11 mouse cellular contexts compared by ENCODE assay signal in genomic region chr3:128040407-128041115, GRCm38 (mm10).
DNase-seq lines count a peak whose midpoint lies in the region; ATAC-seq lines count a peak whose summit lies in the region.
"Had no signal": no experiment of that assay in that cellular context is flagged by ENCODE, and none has a peak within 500 bp of the region (broad histone marks: within the 10 kb centered on the region; RNA-seq: fewer than 3 reads in every experiment).

No protein-coding gene starts in this region.

- no peaks in the 10 kb centered on the region for H3K9me3 ChIP-seq in liver, embryonic 16.5 days (replicated peaks; ENCODE audit: control insufficient read depth, low read length)
- H3K9me3 ChIP-seq in liver, embryonic 11.5 days (ENCODE audit: control insufficient read depth, low read length) = no peaks in the 10 kb centered on the region
- H3K9me3 ChIP-seq in embryonic facial prominence, embryonic 14.5 days (ENCODE audit: control insufficient read depth, low read length) = no peaks in the 10 kb centered on the region
- no peaks in the 10 kb centered on the region for H3K9me3 ChIP-seq in stomach, embryonic 14.5 days (ENCODE audit: control insufficient read depth, low read depth, low read length)
- H3K9me3 ChIP-seq: embryonic facial prominence, embryonic 15.5 days had no signal

- H3K4me2 ChIP-seq in liver, embryonic 16.5 days (ENCODE audit: low read depth, low read length) = 0 out of 2 replicates have a peak overlapping the region, but pooled peaks have one; percentile 1
- H3K4me2 ChIP-seq in liver, embryonic 11.5 days = no peak overlapping the region
- H3K4me2 ChIP-seq in embryonic facial prominence, embryonic 14.5 days (ENCODE audit: low read depth, low read length) = no peak overlapping the region
- no peak overlapping the region for H3K4me2 ChIP-seq in stomach, embryonic 14.5 days (replicated peaks; ENCODE audit: low read depth, low read length)
- H3K4me2 ChIP-seq: embryonic facial prominence, embryonic 15.5 days had no signal

- 49% methylated on average over 12 of the region's 12 CpGs for WGBS in liver, embryonic 16.5 days (ENCODE audit: insufficient replicate concordance)
- WGBS in liver, embryonic 11.5 days = 65% methylated on average over 12 of the region's 12 CpGs
- 44% methylated on average over 12 of the region's 12 CpGs for WGBS in embryonic facial prominence, embryonic 14.5 days
- WGBS in stomach, embryonic 14.5 days = 40% methylated on average over 12 of the region's 12 CpGs

- no peak for DNase-seq in liver, embryonic 11.5 days (ENCODE audit: low spot score)
- DNase-seq in embryonic facial prominence, embryonic 14.5 days (ENCODE audit: low spot score) = peak; percentile 85
- DNase-seq in kidney, postnatal 10 days = peak; percentile 39
- DNase-seq in left cerebral cortex, postnatal 36 days (ENCODE audit: low spot score in 2 of 2) = no peak
- DNase-seq in heart, adult 8-10 months (ENCODE audit: low spot score) = no peak
- DNase-seq: heart, postnatal 14 days had no signal

- intact Hi-C loops in left cerebral cortex, postnatal 36 days (cut with DNase I) = no loop called here

- no peak for ATAC-seq in liver, embryonic 16.5 days (ENCODE audit: low read depth)
- no peak for ATAC-seq in liver, embryonic 11.5 days (replicated peaks; ENCODE audit: low FRiP score)
- ATAC-seq in embryonic facial prominence, embryonic 14.5 days (ENCODE audit: low read depth) = peak; percentile 87
- peak; percentile 90 for ATAC-seq in stomach, embryonic 14.5 days (ENCODE audit: insufficient number of reproducible peaks, insufficient read depth, low FRiP score, low read depth)
- no peak for ATAC-seq in monocyte, adult 5-6 weeks (replicated peaks; ENCODE audit: insufficient number of reproducible peaks, low FRiP score, low TSS enrichment, poor library complexity, severe bottlenecking)

- H3K4me3 ChIP-seq in liver, embryonic 16.5 days (ENCODE audit: low read depth, low read length) = no peak overlapping the region
- H3K4me3 ChIP-seq in liver, embryonic 11.5 days (ENCODE audit: low read depth, low read length) = no peak overlapping the region
- H3K4me3 ChIP-seq in embryonic facial prominence, embryonic 14.5 days (ENCODE audit: low read depth, low read length) = no peak overlapping the region
- no peak overlapping the region for H3K4me3 ChIP-seq in stomach, embryonic 14.5 days (ENCODE audit: low read depth, low read length)
- H3K4me3 ChIP-seq: embryonic facial prominence, embryonic 15.5 days had no signal

- H3K9ac ChIP-seq in liver, embryonic 16.5 days (ENCODE audit: low read depth, low read length) = no peak overlapping the region
- no peak overlapping the region for H3K9ac ChIP-seq in liver, embryonic 11.5 days (ENCODE audit: low read depth, low read length)
- no peak overlapping the region for H3K9ac ChIP-seq in embryonic facial prominence, embryonic 14.5 days (ENCODE audit: low read depth, low read length)
- no peak overlapping the region for H3K9ac ChIP-seq in stomach, embryonic 14.5 days (replicated peaks; ENCODE audit: low read depth, low read length)
- H3K9ac ChIP-seq: embryonic facial prominence, embryonic 15.5 days; liver, embryonic 14.5 days had no signal

- H3K36me3 ChIP-seq in liver, embryonic 16.5 days (ENCODE audit: control insufficient read depth, insufficient read depth) = no peaks in the 10 kb centered on the region
- H3K36me3 ChIP-seq in liver, embryonic 11.5 days (ENCODE audit: control insufficient read depth, insufficient read depth, low read length) = no peaks in the 10 kb centered on the region
- H3K36me3 ChIP-seq in embryonic facial prominence, embryonic 14.5 days (ENCODE audit: control insufficient read depth, insufficient read depth, low read length) = no peaks in the 10 kb centered on the region
- no peaks in the 10 kb centered on the region for H3K36me3 ChIP-seq in stomach, embryonic 14.5 days (ENCODE audit: control insufficient read depth, insufficient read depth, low read length)
- H3K36me3 ChIP-seq: embryonic facial prominence, embryonic 15.5 days had no signal

- no peaks in the 10 kb centered on the region for H3K27me3 ChIP-seq in liver, embryonic 16.5 days (ENCODE audit: control insufficient read depth, insufficient read depth, low read depth, low read length)
- no peaks in the 10 kb centered on the region for H3K27me3 ChIP-seq in liver, embryonic 11.5 days (replicated peaks; ENCODE audit: control insufficient read depth, insufficient read depth, low read length)
- H3K27me3 ChIP-seq in embryonic facial prominence, embryonic 14.5 days (replicated peaks; ENCODE audit: control insufficient read depth, insufficient read depth, low read length) = no peaks in the 10 kb centered on the region
- H3K27me3 ChIP-seq in stomach, embryonic 14.5 days (ENCODE audit: control insufficient read depth, insufficient read depth, low read length) = no peaks in the 10 kb centered on the region

- no peak overlapping the region for H3K27ac ChIP-seq in liver, embryonic 16.5 days (ENCODE audit: low read length)
- H3K27ac ChIP-seq in liver, embryonic 11.5 days (ENCODE audit: low read depth, low read length) = no peak overlapping the region
- H3K27ac ChIP-seq in embryonic facial prominence, embryonic 14.5 days (replicated peaks; ENCODE audit: low read depth, low read length) = 0 out of 2 replicates have a peak overlapping the region, but pooled peaks have one; percentile 2
- no peak overlapping the region; the same call in 1 of the 2 replicates for H3K27ac ChIP-seq in stomach, embryonic 14.5 days (ENCODE audit: low read length)
- H3K27ac ChIP-seq: embryonic facial prominence, embryonic 15.5 days; liver, embryonic 14.5 days had no signal

- H3K4me1 ChIP-seq in liver, embryonic 16.5 days (ENCODE audit: control insufficient read depth, low read depth, low read length) = no peaks in the 10 kb centered on the region
- H3K4me1 ChIP-seq in liver, embryonic 11.5 days (replicated peaks; ENCODE audit: control insufficient read depth, insufficient read depth, low read length) = no peaks in the 10 kb centered on the region
- peaks cover 5% of the 10 kb centered on the region; the same call in 1 of the 2 replicates for H3K4me1 ChIP-seq in embryonic facial prominence, embryonic 14.5 days (ENCODE audit: control insufficient read depth, insufficient read depth, low read length)
- H3K4me1 ChIP-seq in stomach, embryonic 14.5 days (ENCODE audit: control insufficient read depth, insufficient read depth, low read length) = no peaks in the 10 kb centered on the region
- H3K4me1 ChIP-seq: embryonic facial prominence, embryonic 15.5 days had no signal

Comparison
In these comparisons a context has a peak if more than half of its experiments do, and no peak if none do; other contexts are left out.
1. ATAC-seq: peak in embryonic facial prominence, embryonic 14.5 days (single experiment) and stomach, embryonic 14.5 days (single experiment); none in liver, embryonic 16.5 days (single experiment), liver, embryonic 11.5 days (single experiment) and monocyte, adult 5-6 weeks (single experiment).
2. DNase-seq: peak in embryonic facial prominence, embryonic 14.5 days (single experiment) and kidney, postnatal 10 days (single experiment); none in liver, embryonic 11.5 days (single experiment), left cerebral cortex, postnatal 36 days (0 of 2) and heart, adult 8-10 months (single experiment).